Mouse (Mus musculus) liver, postnatal 0 days (tissue): ENCODE data around the gene Olfr694.
"Not testable (repeated sequence)": the region's sequence is repeated elsewhere in the genome, so short reads cannot be mapped to it uniquely, and the experiment has no call there.

Experiments used
- CTCF ChIP-seq: sonication (generic); IDR thresholded peaks from 2 replicates; pipeline ENCODE4 v1.5.1; 2016; ENCODE audit warnings: antibody characterized with exemption, low read depth
- EP300 ChIP-seq: IDR thresholded peaks from 2 replicates; pipeline ENCODE4 v1.6.1; 2016; ENCODE audit warnings: antibody characterized with exemption, low read depth, mild to moderate bottlenecking

- not testable (repeated sequence) for TF ChIP-seq CTCF, EP300
Measured at GRCm38 (mm10) chr7:106725654-106726053, 34.0 kb upstream of the Olfr694 start.
